Mouse (Mus musculus) intestine, embryonic 16.5 days (tissue): ENCODE results near the gene Rgs8. TPM values are rescaled to one million over a fixed set of nuclear protein-coding genes. Genes with fewer than 3 reads are reported as not detected.

Experiments
- polyA plus RNA-seq: library from polyadenylated mRNA; unstranded; fragments of >200 nt; fragmentation: Nextera tagmentation; extraction: Ambion mirVana; gene quantifications from 2 replicates; pipeline ENCODE4 v1.2.1, GENCODE M21; 2015

The Rgs8 gene
- polyA plus RNA-seq, 1 experiment from 2014 or later, result 0.22 TPM

Other genes with a start within 250 kb of the Rgs8 start
- gene Shcbp1l, start 227.9 kb upstream of the Rgs8 start, polyA plus RNA-seq, result 0.06 TPM in 1 of 2 replicates, not detected in the other
- gene Dhx9, start 165.4 kb upstream of the Rgs8 start, polyA plus RNA-seq, result 15.7 and 18.1 TPM in 2 replicates
- gene Npl, start 103.0 kb upstream of the Rgs8 start, polyA plus RNA-seq, result 174 and 289 TPM in 2 replicates
- gene Rgs16, start 87.3 kb downstream of the Rgs8 start, polyA plus RNA-seq, result 5.0 and 5.3 TPM in 2 replicates
- gene Rnasel, start 96.4 kb downstream of the Rgs8 start, polyA plus RNA-seq, result 32.4 and 35.9 TPM in 2 replicates
- not detected in 2 replicates for gene Rgsl1, start 191.1 kb downstream of the Rgs8 start, polyA plus RNA-seq
- gene Teddm1b, start 221.3 kb downstream of the Rgs8 start, polyA plus RNA-seq, result 0.07 and 0.10 TPM in 2 replicates
- not detected in 2 replicates for gene Teddm1a, start 238.7 kb downstream of the Rgs8 start, polyA plus RNA-seq
- 61.0 and 66.0 TPM in 2 replicates for gene Glul, start 246.9 kb downstream of the Rgs8 start, polyA plus RNA-seq
- 0.18 and 0.21 TPM in 2 replicates for gene Teddm2, start 247.2 kb downstream of the Rgs8 start, polyA plus RNA-seq